Mouse (Mus musculus) kidney, adult 11 months (tissue): ENCODE results near the gene Tmc6.

Experiments
- DNase-seq: peaks from one replicate; pipeline ENCODE4 v3.0.0; 2022

Gene Tmc6

GRCm38 (mm10) chr11:117779434-117780198, 2.4 kb downstream of the Tmc6 start:
- peak; percentile 86 for DNase-seq

GRCm38 (mm10) chr11:117778851-117779433, 3.1 kb downstream of the Tmc6 start:
- DNase-seq: peak; percentile 58

- DNase-seq: peak; percentile 80
Observed at GRCm38 (mm10) chr11:117778031-117778430, 4.0 kb downstream of the Tmc6 start.

GRCm38 (mm10) chr11:117777111-117777510, 4.9 kb downstream of the Tmc6 start:
- no peak for DNase-seq

GRCm38 (mm10) chr11:117776085-117776792, 5.8 kb downstream of the Tmc6 start:
- no peak for DNase-seq

GRCm38 (mm10) chr11:117775540-117775939, 6.5 kb downstream of the Tmc6 start:
- DNase-seq: no peak

GRCm38 (mm10) chr11:117774925-117775324, 7.1 kb downstream of the Tmc6 start:
- DNase-seq: no peak

GRCm38 (mm10) chr11:117772352-117772751, 9.6 kb downstream of the Tmc6 start:
- no peak for DNase-seq

- DNase-seq: no peak
Observed at GRCm38 (mm10) chr11:117770407-117770806, 11.6 kb downstream of the Tmc6 start.

- no peak for DNase-seq
Observed at GRCm38 (mm10) chr11:117769683-117770047, 12.3 kb downstream of the Tmc6 start.

GRCm38 (mm10) chr11:117768725-117769682, 13.0 kb downstream of the Tmc6 start:
- no peak for DNase-seq

- DNase-seq: no peak
Observed at GRCm38 (mm10) chr11:117766275-117766674, 15.7 kb downstream of the Tmc6 start.

- DNase-seq: no peak
Observed at GRCm38 (mm10) chr11:117765361-117765760, 16.6 kb downstream of the Tmc6 start.

- no peak for DNase-seq
Observed at GRCm38 (mm10) chr11:117764319-117764718, 17.7 kb downstream of the Tmc6 start.

GRCm38 (mm10) chr11:117762246-117762645, 19.8 kb downstream of the Tmc6 start:
- no peak for DNase-seq

- no peak for DNase-seq
Observed at GRCm38 (mm10) chr11:117761801-117762200, 20.2 kb downstream of the Tmc6 start.

- DNase-seq: peak; percentile 45
Observed at GRCm38 (mm10) chr11:117760374-117761119, 21.5 kb downstream of the Tmc6 start.

- no peak for DNase-seq
Observed at GRCm38 (mm10) chr11:117759267-117759666, 22.7 kb downstream of the Tmc6 start.

- no peak for DNase-seq
Observed at GRCm38 (mm10) chr11:117755891-117756290, 26.1 kb downstream of the Tmc6 start.

GRCm38 (mm10) chr11:117751544-117751943, 30.5 kb downstream of the Tmc6 start:
- DNase-seq: peak; percentile 35

GRCm38 (mm10) chr11:117749414-117749813, 32.6 kb downstream of the Tmc6 start:
- DNase-seq: no peak

- no peak for DNase-seq
Observed at GRCm38 (mm10) chr11:117748628-117749027, 33.4 kb downstream of the Tmc6 start.
